Mouse (Mus musculus) gastrocnemius, postnatal 36 days (tissue): ENCODE measurements around the gene C1s1. TPM values are rescaled to one million over a fixed set of nuclear protein-coding genes. Genes with fewer than 3 reads are reported as not detected.
"Not testable (repeated sequence)": the region's sequence is repeated elsewhere in the genome, so short reads cannot be mapped to it uniquely, and the experiment has no call there.

Source experiments
- DNase-seq, 2 experiments: peaks; one replicate each; pipeline ENCODE4 v3.0.0; 2022
- intact Hi-C: fragments of 180-260 bp; cut with DNase I; formaldehyde crosslinking; loops from one replicate; pipeline ENCODE4 v1.15.1; 2025
- total RNA-seq, 2 experiments: library from RNA; stranded (reverse); gene quantifications; 2 replicates each; pipeline ENCODE4 v1.2.3; 2021

Gene C1s1
- total RNA-seq, 2 experiments from 2014 or later: 17.5 TPM

DNA sequence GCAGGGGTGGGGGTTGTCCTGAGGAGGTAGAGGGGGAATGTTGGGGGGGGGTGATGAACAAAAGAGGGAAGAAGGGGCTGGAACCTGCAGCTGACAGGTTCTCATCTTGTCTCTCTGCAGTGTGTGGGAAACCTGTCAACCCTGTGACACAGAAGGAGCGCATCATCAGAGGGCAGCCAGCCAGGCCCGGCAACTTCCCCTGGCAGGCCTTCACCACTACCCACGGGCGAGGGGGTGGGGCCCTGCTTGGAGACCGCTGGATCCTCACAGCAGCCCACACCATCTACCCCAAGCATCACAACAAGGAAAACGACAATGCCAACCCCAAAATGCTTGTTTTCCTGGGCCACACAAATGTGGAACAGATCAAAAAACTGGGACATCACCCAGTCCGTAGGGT, 20.1 kb downstream of the C1s1 start:
- DNase-seq, intact Hi-C loops: not testable (repeated sequence)

- intact Hi-C loops, DNase-seq: not testable (repeated sequence)
Observed at GRCm38 (mm10) chr6:124517733-124518132, 24.4 kb downstream of the C1s1 start.

- DNase-seq: peak; percentile 29 to 61
Observed at GRCm38 (mm10) chr6:124512355-124512836, 29.8 kb downstream of the C1s1 start, which contains the start of gene C1ra. Gene C1ra (plus strand): TSS chr6:124512405.

GRCm38 (mm10) chr6:124511936-124512335, 30.2 kb downstream of the C1s1 start:
- intact Hi-C loops: no loop called here
- DNase-seq: no peak

More at GRCm38 (mm10) chr6:124512355-124512836, 29.8 kb downstream of the C1s1 start, which contains the start of gene C1ra:
- intact Hi-C loops: no loop called here

GRCm38 (mm10) chr6:124509192-124509591, 33.0 kb downstream of the C1s1 start:
- intact Hi-C loops: loop anchor here (10.0 kb wide), 1 partner anchor 256 kb away; the partner anchor contains the start of gene Eno2
- not testable (repeated sequence) for DNase-seq

- no peak for DNase-seq
- intact Hi-C loops: loop anchor here (10.0 kb wide), 1 partner anchor 257 kb away; the partner anchor contains the start of gene Eno2
Observed at GRCm38 (mm10) chr6:124508292-124508691, 33.9 kb downstream of the C1s1 start.

DNA sequence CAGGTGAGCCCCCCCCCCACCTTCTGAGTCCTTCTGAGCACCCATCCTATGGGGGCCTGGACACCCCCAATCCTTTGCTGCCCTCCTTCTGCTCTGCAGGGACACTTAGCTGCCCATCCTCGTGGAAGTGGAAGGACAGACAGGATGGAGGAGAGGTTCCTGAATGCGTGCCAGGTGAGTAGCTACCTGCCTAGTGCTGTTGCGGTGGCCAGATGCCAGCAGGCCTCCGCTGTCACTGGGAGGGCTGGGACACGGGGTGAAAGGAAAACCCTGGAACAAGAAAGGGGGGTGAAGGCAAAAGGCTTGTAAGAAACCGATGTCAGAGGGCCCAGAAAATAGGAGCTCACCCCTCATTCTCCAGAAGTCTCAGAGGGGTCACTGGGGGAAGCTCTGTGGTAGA, 35.2 kb downstream of the C1s1 start:
- DNase-seq: no peak
- intact Hi-C loops: loop anchor here (10.0 kb wide), 1 partner anchor 258 kb away; the partner anchor contains the start of gene Eno2

- intact Hi-C loops: loop anchor here (10.0 kb wide), 1 partner anchor 260 kb away; the partner anchor contains the start of gene Eno2
- DNase-seq: no peak
Observed at GRCm38 (mm10) chr6:124505028-124505427, 37.1 kb downstream of the C1s1 start.

GRCm38 (mm10) chr6:124502021-124502420, 40.1 kb downstream of the C1s1 start:
- intact Hi-C loops: loop anchor here (10.0 kb wide), 1 partner anchor 263 kb away; the partner anchor contains the start of gene Eno2
- no peak for DNase-seq

- no peak for DNase-seq
- intact Hi-C loops: loop anchor here (10.0 kb wide), 1 partner anchor 263 kb away; the partner anchor contains the start of gene Eno2
Observed at GRCm38 (mm10) chr6:124501473-124501872, 40.7 kb downstream of the C1s1 start.

GRCm38 (mm10) chr6:124499914-124500566, 42.1 kb downstream of the C1s1 start:
- DNase-seq: no peak
- intact Hi-C loops: loop anchor here (10.0 kb wide), 1 partner anchor 265 kb away; the partner anchor contains the start of gene Eno2

- intact Hi-C loops: no loop called here
Observed at GRCm38 (mm10) chr6:124496054-124496453, 46.1 kb downstream of the C1s1 start.

DNA sequence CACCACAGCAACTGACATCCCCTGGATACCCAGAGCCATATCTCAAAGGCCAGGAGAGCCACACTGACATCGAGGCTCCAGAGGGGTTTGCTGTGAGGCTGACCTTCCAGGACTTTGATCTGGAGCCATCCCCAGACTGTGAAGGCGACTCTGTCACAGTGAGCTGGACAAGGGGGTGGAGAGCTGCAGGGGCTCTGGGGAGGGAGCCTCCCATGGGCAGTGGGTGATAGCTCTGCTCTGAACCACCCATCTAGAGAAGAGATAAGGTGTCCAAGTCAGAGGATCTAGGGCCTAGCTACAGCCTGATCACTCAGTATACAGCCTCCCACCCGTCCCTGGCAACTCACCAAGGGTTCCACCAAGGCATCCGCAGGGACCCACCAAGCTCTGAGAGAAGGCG, 48.3 kb downstream of the C1s1 start:
- no peak for DNase-seq
- intact Hi-C loops: no loop called here

More at GRCm38 (mm10) chr6:124496054-124496453, 46.1 kb downstream of the C1s1 start:
- no peak for DNase-seq

DNA sequence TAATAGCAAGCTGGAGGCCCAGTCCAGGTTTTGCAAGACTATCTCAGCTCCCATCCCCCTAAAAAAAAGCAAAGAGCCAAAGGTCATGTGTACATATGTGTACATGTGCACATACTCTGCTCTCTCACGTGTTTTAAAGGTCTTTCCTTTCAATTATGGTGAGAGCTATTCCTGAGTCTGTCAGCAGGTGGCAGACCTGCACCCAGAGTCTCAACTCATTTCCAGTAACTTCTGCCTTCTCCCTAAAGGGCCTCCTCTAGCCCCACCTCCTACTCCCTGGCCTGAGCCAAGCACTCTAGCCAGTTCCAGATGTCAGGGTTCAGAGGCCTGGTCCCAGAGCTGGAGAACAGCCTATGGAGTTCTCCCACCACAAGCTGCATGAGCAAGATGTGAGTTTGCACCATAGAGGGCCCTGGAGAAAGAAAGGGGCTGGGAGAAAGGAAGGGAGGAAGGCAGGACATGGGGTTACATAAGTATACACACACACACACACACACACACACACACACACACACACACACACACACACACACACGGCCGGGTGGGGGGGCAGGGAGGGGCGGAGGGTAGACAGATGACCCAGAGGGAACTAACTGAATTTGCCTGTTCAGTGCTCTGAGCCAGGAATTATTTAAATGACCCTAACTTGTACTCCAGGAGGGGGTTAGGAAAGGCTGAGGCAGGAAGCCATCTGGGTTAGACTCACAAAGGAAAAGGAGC, 49.2 kb downstream of the C1s1 start, which contains the start of gene C1rl:
TSS of gene C1rl (plus strand) at position 272 of the 720 bp plus-strand sequence.
- intact Hi-C loops: no loop called here
- DNase-seq: peak; percentile 70 to 82

DNA sequence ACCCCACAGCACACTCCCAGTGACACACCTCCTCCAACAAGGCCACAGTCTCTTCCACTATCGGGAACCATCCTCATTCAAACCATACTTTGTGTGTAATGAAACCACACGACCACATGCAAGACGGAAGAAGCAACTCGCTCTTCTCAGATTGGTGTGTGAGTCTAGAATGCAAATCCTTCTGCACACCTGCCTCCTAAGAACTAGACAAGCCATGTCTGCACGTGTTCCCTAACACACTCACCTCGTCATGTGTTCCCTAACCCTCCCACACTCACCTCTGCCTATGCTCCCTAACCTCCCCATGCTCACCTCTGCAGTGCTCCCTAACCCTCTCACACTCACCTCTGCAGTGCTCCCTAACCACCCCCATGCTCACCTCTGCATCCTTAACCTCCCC, 50.7 kb downstream of the C1s1 start:
- intact Hi-C loops: no loop called here
- no peak for DNase-seq

- intact Hi-C loops: no loop called here
- DNase-seq: no peak
Observed at GRCm38 (mm10) chr6:124488952-124489351, 53.2 kb downstream of the C1s1 start.

DNA sequence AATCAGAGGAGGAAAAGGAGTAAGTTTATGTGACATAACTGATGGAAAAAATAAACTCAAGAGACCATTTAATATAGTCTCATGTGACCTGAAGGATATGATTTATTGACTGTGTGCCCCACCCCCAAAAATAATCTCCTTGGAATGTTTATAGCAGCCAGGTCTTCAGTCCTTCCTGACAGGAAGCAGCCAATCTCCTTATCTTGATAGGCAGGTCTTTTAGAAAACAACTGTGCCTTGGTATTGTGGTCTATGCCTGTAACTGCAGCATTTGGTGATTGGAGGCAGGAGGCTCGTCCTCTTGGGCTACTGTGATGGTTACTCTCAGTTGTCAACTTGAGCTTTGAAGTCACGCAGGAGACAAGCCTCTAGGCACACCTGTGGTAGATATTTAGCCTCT, 54.6 kb downstream of the C1s1 start:
- intact Hi-C loops: no loop called here
- no peak for DNase-seq

GRCm38 (mm10) chr6:124485414-124486144, 56.6 kb downstream of the C1s1 start:
- intact Hi-C loops: no loop called here

GRCm38 (mm10) chr6:124484851-124485250, 57.3 kb downstream of the C1s1 start:
- no peak for DNase-seq
- intact Hi-C loops: no loop called here

More at GRCm38 (mm10) chr6:124485414-124486144, 56.6 kb downstream of the C1s1 start:
- no peak for DNase-seq

DNA sequence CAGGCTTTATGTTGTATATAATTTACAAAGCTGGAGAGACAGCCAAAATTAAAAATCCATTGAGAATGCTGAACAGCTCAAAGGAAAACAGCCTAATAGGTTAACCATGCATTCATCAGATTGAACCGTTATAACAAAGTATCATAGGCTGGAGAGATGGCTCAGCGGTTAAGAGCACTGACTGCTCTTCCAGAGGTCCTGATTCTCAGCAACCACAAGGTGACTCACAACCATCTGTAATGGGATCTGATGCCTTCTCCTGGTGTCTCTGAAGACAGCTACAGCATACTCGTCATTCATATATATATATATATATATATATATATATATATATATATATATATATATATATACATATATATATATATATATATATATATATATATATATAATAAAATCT, 58.3 kb downstream of the C1s1 start:
- intact Hi-C loops, DNase-seq: not testable (repeated sequence)
